Mouse (Mus musculus): Measurements from ENCODE around the gene Trnau1ap. TPM values are rescaled to one million over a fixed set of nuclear protein-coding genes. Genes with fewer than 3 reads are reported as not detected.

The Trnau1ap gene
- polyA plus RNA-seq, 1 experiment from 2014 or later: 89.3 TPM

DNA sequence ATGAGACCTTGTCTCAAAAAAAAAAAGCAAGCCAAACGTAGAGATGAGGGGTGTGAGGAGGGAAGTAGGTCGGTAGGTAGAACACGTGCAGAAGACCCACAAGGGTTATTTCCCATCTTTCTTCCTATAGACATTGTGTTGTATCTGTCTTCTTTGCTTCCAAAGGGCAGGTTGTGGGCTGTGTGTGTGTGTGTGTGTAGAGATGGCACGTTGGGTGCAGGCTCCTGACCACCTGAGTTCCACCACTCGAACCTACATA, 67.1 kb downstream of the Trnau1ap start:
- no peak for ATAC-seq (replicated peaks; ENCODE audit: low FRiP score)
- DNase-seq (ENCODE audit: low spot score): no peak
- H3K9ac ChIP-seq (ENCODE audit: low read depth, low read length): peak overlapping the region; percentile 93
- peak overlapping the region; percentile 62 for H3K4me2 ChIP-seq
- H3K27me3 ChIP-seq (replicated peaks; ENCODE audit: control insufficient read depth, insufficient read depth, low read length): no peaks in the 10 kb centered on the region
- H3K27ac ChIP-seq (ENCODE audit: low read depth, low read length): peak overlapping the region; percentile 96
- H3K4me1 ChIP-seq (replicated peaks; ENCODE audit: control insufficient read depth, insufficient read depth, low read length): peaks cover 12% of the 10 kb centered on the region
- H3K36me3 ChIP-seq (ENCODE audit: control insufficient read depth, insufficient read depth, low read length): no peaks in the 10 kb centered on the region
- H3K9me3 ChIP-seq (ENCODE audit: control insufficient read depth, low read length): no peaks in the 10 kb centered on the region
- H3K4me3 ChIP-seq (ENCODE audit: low read depth, low read length): peak overlapping the region; percentile 86
- WGBS: 58% methylated on average over 5 of the region's 5 CpGs

Other genes starting within 250 kb of the Trnau1ap start
- gene Oprd1, start 185.1 kb downstream of the Trnau1ap start, polyA plus RNA-seq (2014; fragmentation: Nextera tagmentation; extraction: Ambion mirVana): 0.45 and 0.56 TPM in 2 replicates
- 82.6 and 87.3 TPM in 2 replicates for gene Ythdf2, start 117.2 kb downstream of the Trnau1ap start, polyA plus RNA-seq (2014; fragmentation: Nextera tagmentation; extraction: Ambion mirVana)
- 25.4 and 26.8 TPM in 2 replicates for gene Gmeb1, start 67.9 kb downstream of the Trnau1ap start, polyA plus RNA-seq (2014; fragmentation: Nextera tagmentation; extraction: Ambion mirVana)
- 80.2 and 83.8 TPM in 2 replicates for gene Taf12, start 55.2 kb downstream of the Trnau1ap start, polyA plus RNA-seq (2014; fragmentation: Nextera tagmentation; extraction: Ambion mirVana)
- 0.75 and 1.5 TPM in 2 replicates for gene Rab42, start 26.2 kb downstream of the Trnau1ap start, polyA plus RNA-seq (2014; fragmentation: Nextera tagmentation; extraction: Ambion mirVana)
- 99.8 and 105 TPM in 2 replicates for gene Rcc1, start 24.1 kb upstream of the Trnau1ap start, polyA plus RNA-seq (2014; fragmentation: Nextera tagmentation; extraction: Ambion mirVana)
- 30.9 and 32.4 TPM in 2 replicates for gene Phactr4, start 93.0 kb upstream of the Trnau1ap start, polyA plus RNA-seq (2014; fragmentation: Nextera tagmentation; extraction: Ambion mirVana)
- 24.6 and 24.7 TPM in 2 replicates for gene Med18, start 134.4 kb upstream of the Trnau1ap start, polyA plus RNA-seq (2014; fragmentation: Nextera tagmentation; extraction: Ambion mirVana)
- gene Sesn2, start 181.0 kb upstream of the Trnau1ap start, polyA plus RNA-seq (2014; fragmentation: Nextera tagmentation; extraction: Ambion mirVana): 10.2 and 10.5 TPM in 2 replicates
- 1,813 and 1,952 TPM in 2 replicates for gene Atpif1, start 204.1 kb upstream of the Trnau1ap start, polyA plus RNA-seq (2014; fragmentation: Nextera tagmentation; extraction: Ambion mirVana)
- 241 and 245 TPM in 2 replicates for gene Dnajc8, start 206.0 kb upstream of the Trnau1ap start, polyA plus RNA-seq (2014; fragmentation: Nextera tagmentation; extraction: Ambion mirVana)
- gene Ptafr, start 234.5 kb upstream of the Trnau1ap start, polyA plus RNA-seq (2014; fragmentation: Nextera tagmentation; extraction: Ambion mirVana): 0.73 and 0.85 TPM in 2 replicates

Data from liver, embryonic 11.5 days (tissue).